Mouse (Mus musculus) spleen, adult 2 months (tissue): Measurements from ENCODE around the gene Chsy1. TPM values are rescaled to one million over a fixed set of nuclear protein-coding genes. Genes with fewer than 3 reads are reported as not detected.
A peak's percentile ranks its signal among the peaks of the same experiment; 100 is the strongest.

Experiments used
- DNase-seq, 2 experiments: peaks; one replicate each; pipeline versions ENCODE4 v3.0.0 to v3.0.0-alpha.2; 2012 to 2021; ENCODE audit warnings: low spot score in 2 of 2, low read depth in 1 of 2
- H3K27ac ChIP-seq: fragments of 200-500 bp; 2 replicates; pipeline ENCODE4 v1.5.1; 2012; ENCODE audit warnings: low read length, inconsistent platforms; ENCODE audit not compliant: insufficient read depth
- H3K27me3 ChIP-seq: fragments of 200-500 bp; 2 replicates; pipeline ENCODE4 v1.6.1; 2012; ENCODE audit warnings: mild to moderate bottlenecking, moderate library complexity, low read length, inconsistent platforms; ENCODE audit not compliant: control insufficient read depth, insufficient read depth
- H3K36me3 ChIP-seq: fragments of 200-500 bp; 2 replicates; pipeline ENCODE4 v1.6.1; 2012; ENCODE audit warnings: mild to moderate bottlenecking, low read length, inconsistent platforms; ENCODE audit not compliant: control insufficient read depth, insufficient read depth
- H3K4me1 ChIP-seq: fragments of 200-500 bp; 2 replicates; pipeline ENCODE4 v1.6.1; 2011; ENCODE audit warnings: inconsistent platforms; ENCODE audit not compliant: control insufficient read depth, insufficient read depth, insufficient read length
- H3K4me3 ChIP-seq: fragments of 200-500 bp; 2 replicates; pipeline ENCODE4 v1.5.1; 2011; ENCODE audit warnings: mild to moderate bottlenecking, inconsistent platforms; ENCODE audit not compliant: insufficient read depth, insufficient read length; ENCODE audit errors: extremely low read depth
- CTCF ChIP-seq: fragments of 200-500 bp; IDR thresholded peaks from 2 replicates; pipeline ENCODE4 v1.5.1; 2011; ENCODE audit warnings: mild to moderate bottlenecking, inconsistent platforms; ENCODE audit not compliant: insufficient read depth, insufficient read length, insufficient replicate concordance; ENCODE audit errors: extremely low read depth
- POLR2A ChIP-seq: fragments of 200-500 bp; IDR thresholded peaks from 2 replicates; pipeline ENCODE4 v1.6.1; 2011; ENCODE audit warnings: low read depth, low read length, inconsistent platforms
- WGBS: fragments of 180-500 bp; shearing (Covaris S2); methylation state at CpG from one replicate; pipeline ENCODE4 v1.1.7; 2018; 5-methylcytosine and 5-hydroxymethylcytosine counted together
- polyA plus RNA-seq: library from polyadenylated mRNA; depleted of rRNA; stranded (reverse); fragments of >200 nt; gene quantifications from 2 replicates; pipeline ENCODE4 v1.2.3, GENCODE M21; 2012; rRNA removed

The Chsy1 gene
- 9.0 and 12.9 TPM in 2 replicates for polyA plus RNA-seq

DNA sequence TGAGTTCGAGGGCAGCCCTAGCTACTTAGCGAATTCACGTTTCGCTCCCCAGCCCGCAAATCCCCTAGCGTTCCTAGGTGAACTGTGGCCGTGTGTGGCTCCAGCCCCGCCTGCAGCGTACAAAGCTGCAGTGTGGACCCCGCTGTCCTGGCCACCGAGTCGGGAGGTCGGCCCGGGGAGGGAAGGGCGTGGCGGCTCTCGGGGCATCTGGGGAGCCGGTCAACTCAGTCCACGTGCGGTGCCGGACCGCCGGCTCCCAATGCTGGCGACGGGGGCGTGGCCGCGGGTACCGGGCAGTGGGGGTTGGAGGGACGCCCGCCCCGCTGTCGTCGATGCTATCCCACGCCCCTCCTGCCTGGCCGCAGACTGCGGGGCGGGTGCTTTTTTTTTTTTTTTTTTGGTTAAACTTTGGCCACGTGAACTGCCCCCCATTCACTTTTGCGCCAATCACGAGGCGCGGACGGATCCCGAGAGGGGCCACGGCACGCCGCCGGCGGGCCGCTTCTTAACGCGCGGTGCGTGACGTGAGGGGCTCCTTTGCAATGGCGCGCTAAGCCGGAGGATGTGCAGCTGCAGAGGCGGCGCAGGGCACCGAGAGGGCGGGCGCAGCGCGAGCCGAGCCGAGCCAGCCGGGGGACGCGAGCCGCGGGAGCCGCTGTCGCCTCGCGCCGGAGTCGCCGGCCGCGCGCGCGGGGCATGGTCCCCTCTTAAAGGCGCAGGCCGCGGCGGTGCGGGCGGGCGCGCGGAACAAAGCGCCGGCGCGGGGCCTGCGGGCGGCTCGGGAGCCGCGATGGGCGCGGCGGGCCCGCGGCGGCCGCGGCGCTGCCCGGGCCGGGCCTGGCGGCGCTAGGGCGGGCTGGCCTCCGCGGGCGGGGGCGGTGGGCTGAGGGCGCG, at the start of gene Chsy1:
Gene Chsy1 (plus strand): TSS at position 555 of the 894 bp plus-strand sequence.
- peak; percentile 72 for TF ChIP-seq POLR2A
- no peak for TF ChIP-seq CTCF
- 5% methylated on average over 123 of the region's 123 CpGs for WGBS
- Histone ChIP-seq H3K36me3 (no peaks in the 10 kb centered on the region), H3K4me3 (peak within 1 kb of the TSS; percentile 71), H3K4me1 (no peaks in the 10 kb centered on the region; the same call in none of the 2 replicates), H3K27me3 (no peaks in the 10 kb centered on the region; the same call in 1 of the 2 replicates), H3K27ac (peak within 1 kb of the TSS; percentile 80)
- DNase-seq: peak; percentile 75 to 88

GRCm38 (mm10) chr7:66060066-66060956, 49.0 kb upstream of the Chsy1 start:
- TF ChIP-seq POLR2A (peak; percentile 81), CTCF (no peak)
- no peaks in the 10 kb centered on the region for H3K27me3 ChIP-seq
- H3K4me3 ChIP-seq: peak overlapping the region; percentile 90
- peaks cover 4% of the 10 kb centered on the region; the same call in 1 of the 2 replicates for H3K4me1 ChIP-seq
- peak; percentile 57 to 82 for DNase-seq
- H3K36me3 ChIP-seq: peaks cover 8% of the 10 kb centered on the region
- WGBS: under 1% methylated on average over 63 of the region's 64 CpGs
- H3K27ac ChIP-seq: peak overlapping the region; percentile 53

- WGBS: 1% methylated on average over 14 of the region's 14 CpGs
- H3K4me1 ChIP-seq: peaks cover 4% of the 10 kb centered on the region; the same call in 1 of the 2 replicates
- H3K4me3 ChIP-seq: peak overlapping the region; percentile 90
- no peak overlapping the region for H3K27ac ChIP-seq
- no peak for TF ChIP-seq POLR2A
- TF ChIP-seq CTCF: no peak
- DNase-seq: no peak
- peaks cover 11% of the 10 kb centered on the region for H3K36me3 ChIP-seq
- H3K27me3 ChIP-seq: no peaks in the 10 kb centered on the region
These were observed 48.3 kb upstream of the Chsy1 start for GRCm38 (mm10) chr7:66061057-66061456.

- Histone ChIP-seq H3K27me3 (no peaks in the 10 kb centered on the region), H3K4me3 (no peak overlapping the region), H3K4me1 (peaks cover 4% of the 10 kb centered on the region), H3K27ac (no peak overlapping the region), H3K36me3 (peaks cover 18% of the 10 kb centered on the region)
- WGBS: 92% methylated on average over 2 of the region's 2 CpGs
- DNase-seq: no peak
- TF ChIP-seq POLR2A (no peak), CTCF (no peak)
These were observed 32.9 kb upstream of the Chsy1 start for GRCm38 (mm10) chr7:66076411-66076810.

DNA sequence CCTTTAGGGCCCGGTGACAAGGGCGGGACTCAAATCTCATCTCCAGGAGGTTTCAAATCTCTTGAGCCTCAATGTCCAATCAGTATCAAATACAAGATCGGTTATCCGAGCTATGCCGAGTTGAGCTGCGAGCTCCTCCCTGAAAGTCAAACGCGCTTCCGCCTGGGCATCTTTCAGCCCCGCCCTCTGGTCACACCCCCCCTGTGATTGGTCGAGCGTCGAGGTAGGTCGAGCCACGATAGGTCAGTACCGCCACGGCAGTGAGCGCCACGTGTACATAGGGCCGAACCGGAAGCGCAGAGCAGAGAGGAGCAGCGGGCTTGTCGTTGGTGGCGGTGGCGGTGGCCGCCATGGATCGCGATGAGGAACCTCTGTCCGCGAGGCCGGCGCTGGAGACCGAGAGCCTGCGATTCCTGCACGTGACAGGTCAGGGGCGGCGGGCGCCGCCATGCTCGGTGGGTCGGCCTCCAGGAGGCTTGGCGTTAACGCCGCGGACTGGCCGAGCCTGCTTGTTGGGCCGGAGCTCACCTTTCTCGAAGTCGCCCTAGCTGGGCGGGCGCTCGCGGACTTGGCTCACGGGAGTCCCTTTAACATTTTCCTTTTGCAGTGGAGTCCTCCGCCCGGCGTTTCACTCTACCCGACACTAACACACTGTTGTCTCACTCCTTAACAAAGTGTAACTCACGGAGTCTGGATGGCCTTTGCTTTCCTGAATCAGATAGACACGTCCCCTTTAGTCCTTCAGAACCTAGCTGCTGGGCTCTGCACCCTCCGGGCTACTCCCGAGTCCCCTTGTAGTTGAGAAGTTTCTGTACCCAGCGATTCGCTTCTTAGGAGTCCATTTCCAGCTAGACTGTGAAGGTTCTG, 29.7 kb upstream of the Chsy1 start, which contains the start of gene Selenos:
Gene Selenos (plus strand): TSS at position 286 of the 867 bp plus-strand sequence.
- TF ChIP-seq CTCF: no peak
- peak; percentile 94 for TF ChIP-seq POLR2A
- Histone ChIP-seq H3K36me3 (peaks cover 14% of the 10 kb centered on the region), H3K27me3 (no peaks in the 10 kb centered on the region), H3K4me3 (peak within 1 kb of the TSS; percentile 76), H3K4me1 (peaks cover 4% of the 10 kb centered on the region), H3K27ac (peak within 1 kb of the TSS; percentile 80)
- under 1% methylated on average over 65 of the region's 65 CpGs for WGBS
- peak; percentile 96 for DNase-seq

DNA sequence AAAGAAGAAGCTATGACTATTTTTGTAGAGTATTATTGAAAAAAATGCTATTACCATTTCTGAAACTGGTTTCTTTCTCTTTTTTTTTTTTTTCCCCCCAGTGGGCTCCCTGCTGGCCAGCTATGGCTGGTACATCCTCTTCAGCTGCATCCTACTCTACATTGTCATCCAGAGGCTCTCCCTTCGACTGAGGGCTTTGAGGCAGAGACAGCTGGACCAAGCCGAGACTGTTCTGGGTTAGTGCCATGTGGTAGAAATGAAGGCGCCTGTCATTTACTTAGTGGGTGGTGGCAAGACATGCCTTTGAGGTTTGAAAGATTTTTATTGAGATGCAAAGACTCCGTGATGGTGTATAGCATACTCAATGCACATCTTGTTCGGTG, 29.1 kb upstream of the Chsy1 start:
- WGBS: 44% methylated on average over 5 of the region's 5 CpGs
- H3K27me3 ChIP-seq: no peaks in the 10 kb centered on the region
- peak overlapping the region; percentile 76; the same call in 1 of the 2 replicates for H3K4me3 ChIP-seq
- no peak overlapping the region for H3K27ac ChIP-seq
- DNase-seq: no peak
- peaks cover 16% of the 10 kb centered on the region for H3K36me3 ChIP-seq
- peaks cover 4% of the 10 kb centered on the region for H3K4me1 ChIP-seq
- no peak for TF ChIP-seq POLR2A
- no peak for TF ChIP-seq CTCF
